Mouse (Mus musculus): ENCODE results near the gene Rbfox3.

Gene Rbfox3

DNA sequence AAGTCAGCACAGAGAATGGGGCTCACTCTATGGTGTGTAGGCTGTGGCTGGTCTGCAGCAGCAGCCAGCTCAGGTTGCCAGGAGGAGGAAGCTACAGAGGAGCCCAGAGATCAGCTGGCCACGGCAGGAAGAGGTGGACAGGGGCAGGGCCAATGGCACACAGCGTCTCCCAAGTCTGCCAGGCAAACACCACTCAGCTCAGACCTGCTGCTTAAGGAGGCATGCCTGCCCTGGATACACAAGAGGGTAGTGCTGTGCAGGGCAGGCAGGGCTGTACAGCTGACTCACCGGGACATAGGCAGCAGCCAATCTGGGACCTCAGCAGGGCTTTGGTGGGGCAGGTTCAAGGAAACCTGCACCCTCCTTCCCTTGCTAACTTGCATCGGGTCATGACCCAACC lies 156.9 kb downstream of the Rbfox3 start:
- no peak for DNase-seq

DNA sequence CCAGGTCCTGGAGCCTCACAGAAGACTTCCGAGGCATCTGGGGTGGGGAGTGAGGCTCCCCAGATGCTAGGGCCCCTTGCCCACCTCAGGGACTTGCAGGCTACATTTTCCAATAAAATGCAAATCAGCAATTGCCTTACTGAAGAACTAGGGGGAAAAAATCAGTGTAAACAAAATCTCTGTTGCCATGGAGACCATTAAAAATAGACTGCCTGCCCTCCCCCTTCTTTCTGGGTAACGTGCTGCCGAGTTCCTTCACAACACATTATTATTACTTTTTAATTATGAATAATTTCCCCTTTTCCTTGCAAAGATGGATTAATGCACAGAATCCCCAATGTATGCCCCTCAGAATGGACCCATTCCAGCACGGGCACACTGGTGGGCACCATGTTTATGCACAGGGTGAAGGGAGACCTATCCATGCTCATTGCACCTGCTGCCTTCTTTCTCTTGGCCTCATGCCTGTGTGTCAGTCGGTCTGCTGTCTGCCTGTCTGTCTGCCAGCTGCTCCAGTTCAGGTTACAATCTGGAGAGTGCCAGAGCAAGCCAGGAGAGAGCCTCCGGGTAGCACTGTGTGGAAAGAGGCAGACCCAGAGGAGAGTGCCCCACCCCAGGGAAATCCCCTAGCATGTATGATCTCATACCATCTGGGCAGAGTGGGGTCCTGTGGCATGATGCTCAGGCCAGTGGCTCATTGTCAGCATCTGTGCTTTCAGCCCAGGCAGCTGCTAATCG lies 159.3 kb downstream of the Rbfox3 start:
- no peak for DNase-seq

- DNase-seq: no peak
These were observed 160.6 kb downstream of the Rbfox3 start for GRCm38 (mm10) chr11:118750745-118751330.

DNA sequence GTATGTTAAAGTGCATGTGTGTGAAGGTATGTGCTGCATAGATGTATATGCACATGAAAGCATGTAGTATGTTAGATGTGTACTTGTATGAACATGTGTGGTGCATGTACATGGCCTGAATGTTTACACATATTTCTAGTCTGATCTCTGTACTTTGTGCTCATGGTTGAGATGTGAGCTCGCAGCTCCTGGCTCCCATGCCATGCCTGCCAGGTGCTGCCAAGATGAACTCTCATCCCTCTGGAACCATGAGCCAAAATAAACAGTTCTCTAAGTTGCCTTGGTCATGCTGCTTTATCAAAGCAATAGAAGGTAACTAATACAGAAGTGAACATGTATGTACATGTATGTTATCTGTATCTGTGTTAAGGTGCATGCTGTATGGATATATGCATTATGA lies 161.9 kb downstream of the Rbfox3 start:
- DNase-seq: no peak

DNA sequence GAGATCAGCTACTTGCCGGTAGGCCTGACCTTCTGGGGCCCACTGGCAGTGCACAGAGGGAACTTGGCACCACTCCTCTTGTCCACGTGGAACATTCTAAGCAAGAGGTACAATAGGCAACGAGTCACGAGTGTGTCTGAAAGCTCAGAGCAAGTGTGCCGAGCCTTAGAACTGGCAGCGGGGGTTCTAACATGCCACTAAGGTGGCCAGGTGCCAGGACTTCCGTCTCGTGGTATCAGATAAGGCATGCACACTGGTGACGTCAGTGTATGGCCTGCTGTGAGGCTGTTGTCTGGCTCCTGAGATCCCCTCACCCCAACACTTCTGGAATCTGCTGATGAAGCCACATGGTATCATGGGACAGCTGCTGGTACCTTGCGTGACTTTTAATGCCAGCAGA lies 162.8 kb downstream of the Rbfox3 start:
- DNase-seq: no peak

- DNase-seq: no peak
These were observed 166.1 kb downstream of the Rbfox3 start for GRCm38 (mm10) chr11:118745279-118745678.

- no peak for DNase-seq
These were observed 166.6 kb downstream of the Rbfox3 start for GRCm38 (mm10) chr11:118744782-118745181.

GRCm38 (mm10) chr11:118742762-118743161 lies 168.6 kb downstream of the Rbfox3 start:
- DNase-seq: peak; percentile 29 to 31

GRCm38 (mm10) chr11:118741262-118741661 lies 170.1 kb downstream of the Rbfox3 start:
- no peak for DNase-seq

GRCm38 (mm10) chr11:118740001-118740400 lies 171.4 kb downstream of the Rbfox3 start:
- peak; percentile 43 to 50 for DNase-seq

- DNase-seq: peak; percentile 69 to 70
These were observed 172.3 kb downstream of the Rbfox3 start for GRCm38 (mm10) chr11:118738855-118739832.

DNA sequence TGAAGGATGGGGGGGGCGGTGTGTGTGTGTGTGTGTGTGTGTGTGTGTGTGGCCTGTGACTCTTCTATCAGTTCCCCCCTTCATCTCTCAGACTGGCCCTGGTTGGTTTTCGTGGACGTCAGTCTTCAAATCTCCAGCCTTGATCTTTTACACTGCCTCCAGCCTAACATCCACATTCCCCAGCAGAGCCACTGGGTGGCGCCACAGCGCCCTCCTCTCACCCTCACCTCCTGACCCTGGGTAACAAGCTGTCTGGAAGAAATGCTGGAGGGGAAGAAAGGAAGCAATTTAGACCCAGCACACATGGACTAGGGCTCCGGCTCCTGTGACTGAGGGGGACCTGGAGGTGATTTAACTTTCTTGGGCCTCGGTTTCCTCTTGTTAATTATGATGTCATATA lies 173.1 kb downstream of the Rbfox3 start:
- DNase-seq: peak; percentile 11 to 23

DNA sequence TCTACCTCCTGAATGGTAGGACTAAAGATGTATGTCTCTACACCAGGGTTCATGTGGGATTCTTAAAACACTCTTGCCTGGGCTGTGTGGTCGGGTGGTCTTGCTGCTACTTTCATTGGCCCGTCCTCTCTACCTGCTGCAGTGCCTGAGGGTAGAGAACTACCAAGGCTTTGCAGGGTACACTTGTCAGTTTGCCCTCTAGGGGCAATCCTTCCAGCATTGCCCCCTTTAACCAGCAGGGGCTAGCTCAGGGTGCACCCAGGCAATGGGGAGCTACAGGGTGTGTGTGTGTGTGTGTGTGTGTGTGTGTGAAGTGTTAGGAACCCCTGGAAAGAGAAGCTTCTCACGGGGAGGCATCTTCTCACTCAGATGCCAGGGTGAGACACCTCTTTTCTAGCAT lies 173.6 kb downstream of the Rbfox3 start:
- peak; percentile 23 to 27 for DNase-seq

- DNase-seq: no peak
These were observed 174.4 kb downstream of the Rbfox3 start for GRCm38 (mm10) chr11:118736993-118737392.

GRCm38 (mm10) chr11:118731655-118732054 lies 179.7 kb downstream of the Rbfox3 start:
- DNase-seq: no peak

DNA sequence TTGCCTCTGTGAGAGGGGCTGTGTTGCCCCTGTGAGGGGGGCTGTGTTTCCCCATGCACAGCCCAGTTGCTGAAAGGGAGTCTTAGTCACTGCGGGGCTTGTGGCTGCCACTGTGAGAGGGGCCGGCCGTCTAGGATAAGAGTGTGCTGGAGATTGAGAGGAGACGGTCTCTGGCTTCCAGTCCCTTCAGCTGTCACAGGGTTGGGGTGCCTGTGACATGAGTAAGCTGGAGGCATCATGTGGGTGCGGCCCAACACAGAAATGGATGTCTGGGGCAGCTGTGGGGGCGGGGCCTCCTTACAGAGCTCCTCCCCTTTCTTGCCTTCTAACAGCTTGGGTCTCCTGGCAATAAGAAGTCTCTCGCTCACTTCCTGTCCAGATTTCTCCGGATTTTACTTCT lies 182.0 kb downstream of the Rbfox3 start:
- no peak for DNase-seq

DNA sequence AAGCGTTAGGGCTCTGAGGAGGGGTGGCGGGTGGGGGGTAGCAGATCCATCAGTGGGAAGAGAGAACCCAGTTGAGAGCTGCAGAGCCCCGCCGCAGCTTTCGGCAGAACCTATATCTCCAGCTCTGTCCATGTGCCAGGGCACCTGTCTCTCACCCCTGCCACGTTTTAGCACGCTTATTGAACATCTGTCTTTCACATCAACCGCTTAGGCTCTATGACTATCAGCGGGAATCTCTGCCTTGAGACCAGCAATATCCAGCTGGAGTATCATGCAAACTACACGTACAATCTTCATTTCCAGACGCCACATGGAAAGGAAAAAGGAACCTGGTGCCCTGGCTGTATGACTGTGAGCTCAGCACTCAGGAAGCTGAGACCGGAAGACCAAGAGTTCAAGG lies 182.6 kb downstream of the Rbfox3 start:
- no peak for DNase-seq

DNA sequence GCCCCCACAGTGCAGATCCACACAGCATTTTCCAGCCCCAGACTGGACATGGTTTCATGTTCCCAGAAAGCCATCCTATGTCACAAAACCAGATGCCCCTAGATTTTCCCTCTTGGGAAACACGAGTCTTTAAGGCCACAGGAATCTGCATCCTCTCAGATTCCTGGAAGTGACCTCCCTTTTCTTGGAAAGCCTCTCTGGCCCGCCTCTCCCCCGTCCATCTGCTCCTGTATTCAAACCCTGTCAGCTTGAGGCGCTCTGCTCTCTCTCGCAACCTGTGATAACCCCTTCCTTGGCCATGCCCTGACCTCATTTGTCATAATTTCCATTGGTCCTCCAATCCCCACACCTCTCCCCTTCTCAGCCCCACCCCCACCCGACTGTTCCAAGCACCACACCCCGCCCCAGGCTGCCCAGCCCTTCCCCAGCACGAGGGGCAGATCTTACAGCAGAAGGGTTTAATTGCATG lies 183.3 kb downstream of the Rbfox3 start:
- no peak for DNase-seq

DNA sequence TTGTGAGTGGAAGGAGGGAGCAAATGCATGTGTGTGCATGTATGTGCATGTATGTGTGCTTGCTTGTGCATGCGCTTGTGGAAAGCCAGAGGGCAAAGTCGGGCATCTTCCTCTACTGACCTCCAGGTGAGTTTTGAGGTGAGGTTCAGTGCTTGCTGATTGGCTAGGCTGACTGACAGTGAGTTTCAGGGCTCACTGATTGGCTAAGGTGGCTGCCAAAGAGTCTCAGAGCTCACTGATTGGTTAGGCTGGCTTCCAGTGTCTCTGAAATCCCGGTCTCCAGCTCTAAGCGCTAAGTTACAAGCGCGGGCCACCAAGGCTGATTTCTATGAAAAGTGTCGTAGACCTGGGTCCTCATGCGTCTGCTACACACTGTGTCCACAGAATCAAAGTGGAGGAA lies 185.0 kb downstream of the Rbfox3 start:
- DNase-seq: no peak

DNA sequence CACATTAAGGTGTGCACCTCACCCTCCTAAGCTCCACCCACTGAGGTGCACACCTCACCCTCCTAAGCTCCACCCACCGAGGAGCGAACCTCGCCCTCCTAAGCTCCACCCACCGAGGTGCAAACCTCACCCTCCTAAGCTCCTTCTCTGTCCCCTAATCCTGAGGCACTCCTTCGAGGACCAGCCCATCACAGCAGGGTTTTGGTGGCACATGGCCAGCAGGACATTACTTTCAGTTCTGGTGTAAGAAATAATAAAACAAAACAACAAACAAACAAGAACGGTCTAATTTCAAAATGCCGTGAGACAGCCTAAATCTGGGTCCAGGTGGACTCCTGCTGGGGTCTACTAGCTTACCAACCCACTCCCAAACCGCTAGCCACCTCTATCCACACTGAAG lies 187.0 kb downstream of the Rbfox3 start:
- DNase-seq: no peak

- no peak for DNase-seq
These were observed 188.2 kb downstream of the Rbfox3 start for GRCm38 (mm10) chr11:118723166-118723565.

DNA sequence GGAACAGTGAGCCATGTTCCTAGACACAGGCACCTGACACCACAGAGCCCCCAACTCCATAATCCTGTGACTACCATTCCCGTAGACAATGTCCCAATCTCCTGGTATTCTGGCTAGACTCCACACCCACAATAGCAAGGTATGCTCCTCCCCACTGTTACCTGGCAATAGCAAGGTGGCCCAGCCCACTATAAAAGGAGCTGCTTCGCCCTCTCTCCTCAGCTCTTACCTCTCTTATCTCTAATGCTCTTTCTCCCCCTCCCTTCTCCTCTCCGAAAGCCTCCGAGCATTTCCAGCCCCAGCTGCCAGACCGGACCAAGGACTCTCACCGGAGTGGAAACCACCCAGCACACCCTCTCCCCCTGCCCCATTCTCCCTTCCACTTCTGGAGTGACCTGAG lies 189.5 kb downstream of the Rbfox3 start:
- no peak for DNase-seq

All from B cell, adult 2 months (primary cell).